Mouse (Mus musculus): Measurements from ENCODE around the gene Slc30a3. TPM values are rescaled to one million over a fixed set of nuclear protein-coding genes. Genes with fewer than 3 reads are reported as not detected.

Slc30a3 gene
- 20.4 and 21.5 TPM in 2 replicates for polyA plus RNA-seq (2015; fragmentation: Nextera tagmentation; extraction: Ambion mirVana)

DNA sequence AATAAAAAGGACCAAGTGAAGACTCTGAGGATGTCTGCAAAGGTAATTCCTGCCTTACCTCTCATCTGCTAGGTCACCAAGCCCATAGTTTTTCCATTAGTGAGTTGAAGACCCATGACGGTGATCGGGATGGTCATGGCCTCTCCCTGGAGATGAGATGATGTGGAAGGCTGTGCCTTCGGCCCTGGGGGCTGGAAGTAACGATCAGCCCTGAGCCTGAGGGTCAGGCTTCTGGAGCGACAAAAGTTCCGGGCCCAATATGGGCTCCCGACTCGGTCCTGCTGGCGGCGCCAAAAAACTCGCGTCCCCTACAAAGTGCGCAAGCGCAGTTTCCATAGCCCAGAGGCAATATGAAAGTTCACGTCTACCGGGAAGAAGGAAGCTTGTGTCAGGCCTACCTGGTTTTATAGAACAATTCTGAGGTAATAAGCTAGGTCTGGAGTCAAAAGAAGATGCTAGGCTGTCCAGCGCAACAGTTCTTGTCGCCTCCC is at the start of gene Slc30a3:
Slc30a3 (minus strand) TSS at position 238 of the 491 bp plus-strand sequence.
- WGBS, result 94% methylated on average over 18 of the region's 18 CpGs
- H3K4me3 ChIP-seq, result no peak within 1 kb of the TSS
- H3K4me1 ChIP-seq, result no peaks in the 10 kb centered on the region
- H3K36me3 ChIP-seq (replicated peaks), result no peaks in the 10 kb centered on the region
- H3K9me3 ChIP-seq, result no peaks in the 10 kb centered on the region
- ATAC-seq (replicated peaks), result no peak
- H3K9ac ChIP-seq, result no peak within 1 kb of the TSS
- H3K27ac ChIP-seq, result no peak within 1 kb of the TSS
- H3K27me3 ChIP-seq (replicated peaks), result no peaks in the 10 kb centered on the region
- H3K4me2 ChIP-seq, result no peak within 1 kb of the TSS

DNA sequence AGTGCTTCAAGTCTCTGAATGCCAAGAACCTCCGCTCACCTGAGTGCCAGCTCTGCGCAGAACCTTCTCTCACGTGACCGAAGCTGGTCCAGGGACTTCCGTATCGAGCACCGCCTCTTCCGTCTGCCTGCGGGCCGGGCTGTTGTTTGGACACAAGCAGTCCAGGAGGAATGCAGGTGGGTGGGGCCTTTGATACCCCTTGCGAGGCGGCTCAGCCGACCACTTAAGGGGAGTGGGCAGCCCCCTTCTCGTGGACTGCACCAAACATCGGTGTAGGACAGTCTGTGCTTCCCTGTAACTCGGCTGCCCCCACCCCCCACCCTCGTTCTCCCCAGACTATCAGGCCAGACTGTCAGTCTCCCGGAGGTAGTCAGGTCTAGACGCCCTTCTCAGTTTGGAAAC is 46.1 kb upstream of the Slc30a3 start, which contains the start of gene Mpv17:
Mpv17 (minus strand) TSS at position 100 of the 402 bp plus-strand sequence.
- H3K27ac ChIP-seq, result peak within 1 kb of the TSS; percentile 77
- peak within 1 kb of the TSS; percentile 55 for H3K4me2 ChIP-seq
- H3K27me3 ChIP-seq (replicated peaks), result no peaks in the 10 kb centered on the region
- H3K9me3 ChIP-seq, result no peaks in the 10 kb centered on the region
- WGBS, result under 1% methylated on average over 19 of the region's 19 CpGs
- peak within 1 kb of the TSS; percentile 74 for H3K4me3 ChIP-seq
- H3K9ac ChIP-seq, result peak within 1 kb of the TSS; percentile 68
- peaks cover 22% of the 10 kb centered on the region for H3K36me3 ChIP-seq (replicated peaks)
- H3K4me1 ChIP-seq, result peaks cover 13% of the 10 kb centered on the region
- peak; percentile 97 for ATAC-seq (replicated peaks)

DNA sequence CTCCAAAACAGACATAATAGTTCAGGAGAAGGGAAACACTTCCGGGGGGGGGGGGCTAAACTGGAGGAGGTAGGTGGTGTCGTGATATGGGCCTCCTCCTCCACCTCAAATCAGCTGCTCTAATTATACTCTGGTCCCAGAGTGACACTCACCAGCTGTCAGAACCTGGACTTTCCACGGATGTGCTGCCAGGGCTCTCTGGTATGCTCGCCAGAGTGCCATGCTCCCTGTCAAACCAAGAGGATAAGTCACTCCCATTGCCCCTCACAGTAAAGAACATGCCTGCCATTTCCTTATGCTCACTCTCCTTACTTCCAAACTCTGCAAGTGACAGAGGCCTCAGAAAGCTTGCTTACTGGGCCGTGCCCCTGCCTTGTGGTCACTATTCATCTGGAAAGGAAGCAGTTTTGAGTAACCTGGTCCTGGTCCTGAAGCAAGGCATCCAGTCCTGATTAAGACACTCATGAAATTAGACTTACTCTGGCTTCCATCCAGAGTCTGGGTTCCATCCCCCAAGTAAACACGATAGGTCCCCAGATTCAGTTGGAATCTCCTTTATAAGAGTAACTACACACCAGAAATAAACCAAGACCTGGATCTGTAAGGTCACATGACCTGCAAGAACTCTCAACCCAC is 45.6 kb upstream of the Slc30a3 start:
- Histone ChIP-seq H3K36me3 (replicated peaks) (peaks cover 17% of the 10 kb centered on the region), H3K27ac (peak overlapping the region; percentile 77), H3K9ac (peak overlapping the region; percentile 68), H3K4me3 (peak overlapping the region; percentile 74), H3K27me3 (replicated peaks) (no peaks in the 10 kb centered on the region), H3K4me1 (peaks cover 13% of the 10 kb centered on the region), H3K4me2 (peak overlapping the region; percentile 55), H3K9me3 (no peaks in the 10 kb centered on the region)
- 36% methylated on average over 6 of the region's 6 CpGs for WGBS
- peak; percentile 37 for ATAC-seq (replicated peaks)

DNA sequence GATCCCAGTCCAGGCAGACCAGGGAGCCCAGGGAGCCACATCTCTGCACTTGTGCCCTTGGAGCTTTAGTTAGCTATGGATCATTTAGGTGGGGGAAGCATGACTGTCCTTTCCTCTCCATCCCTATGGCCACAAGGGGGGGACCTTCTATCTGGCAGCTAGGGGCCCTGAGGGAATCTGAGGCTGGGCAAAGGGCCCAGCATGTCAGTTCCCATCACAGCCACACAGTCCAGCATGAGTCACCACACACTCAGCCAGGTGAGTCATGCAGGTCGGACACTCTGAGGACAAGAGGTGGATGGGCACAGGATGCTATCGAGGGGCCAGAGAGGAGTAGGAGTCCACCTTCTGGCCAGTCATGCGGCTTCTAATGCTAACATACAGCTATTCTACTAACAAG is 43.7 kb upstream of the Slc30a3 start:
- ATAC-seq (replicated peaks), result no peak
- Histone ChIP-seq H3K4me1 (peaks cover 13% of the 10 kb centered on the region), H3K4me2 (no peak overlapping the region), H3K9me3 (no peaks in the 10 kb centered on the region), H3K9ac (no peak overlapping the region), H3K27me3 (replicated peaks) (no peaks in the 10 kb centered on the region), H3K27ac (no peak overlapping the region), H3K4me3 (no peak overlapping the region), H3K36me3 (replicated peaks) (no peaks in the 10 kb centered on the region)
- WGBS, result 93% methylated on average over 3 of the region's 3 CpGs

DNA sequence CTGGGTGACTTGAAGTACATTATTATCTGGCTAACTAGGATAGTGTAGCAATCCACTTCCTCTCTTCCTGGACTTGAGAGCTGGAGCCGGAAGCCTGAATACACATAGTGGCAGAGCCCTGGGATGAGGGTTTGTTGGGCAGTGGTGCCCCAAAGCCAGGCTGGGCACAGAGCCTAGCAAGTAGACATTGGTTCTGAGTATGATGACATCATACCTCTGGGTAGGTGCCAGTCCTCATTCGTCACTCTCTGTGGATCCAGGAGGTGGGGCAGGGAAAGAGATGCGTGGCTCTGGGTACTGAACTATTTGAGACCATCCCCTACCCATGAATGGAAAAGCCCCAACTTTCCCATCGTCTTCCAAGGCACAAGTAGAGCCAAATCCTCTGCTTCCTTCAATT is 41.7 kb upstream of the Slc30a3 start:
- no peak for ATAC-seq (replicated peaks)
- Histone ChIP-seq H3K9ac (no peak overlapping the region), H3K27me3 (replicated peaks) (no peaks in the 10 kb centered on the region), H3K4me1 (peaks cover 10% of the 10 kb centered on the region), H3K9me3 (no peaks in the 10 kb centered on the region), H3K27ac (no peak overlapping the region), H3K4me2 (no peak overlapping the region), H3K36me3 (replicated peaks) (no peaks in the 10 kb centered on the region), H3K4me3 (no peak overlapping the region)
- WGBS, result 87% methylated on average over 4 of the region's 4 CpGs

DNA sequence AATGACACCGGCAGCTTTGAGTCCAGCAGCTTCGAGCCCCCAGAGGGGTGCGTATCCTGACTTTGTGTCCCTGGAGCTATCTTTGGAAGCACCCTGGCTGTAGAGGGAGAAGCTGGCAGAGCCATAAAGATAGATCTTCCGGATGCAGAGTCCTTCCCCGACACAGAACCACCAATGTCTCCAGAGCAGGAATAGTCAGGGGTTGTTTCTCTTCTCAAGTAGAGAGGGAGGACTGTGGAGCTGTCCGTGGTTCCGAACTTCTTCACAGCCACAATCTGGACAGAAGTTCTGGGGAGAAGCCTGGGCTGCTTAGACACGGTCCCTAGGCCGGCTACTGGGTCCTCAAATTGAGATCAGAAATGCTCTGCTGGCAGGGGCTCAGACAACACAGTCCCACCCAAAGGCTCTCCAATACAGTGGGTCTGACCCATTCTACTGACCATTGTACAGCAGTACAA is 31.0 kb upstream of the Slc30a3 start:
- H3K36me3 ChIP-seq (replicated peaks), result peaks cover 2% of the 10 kb centered on the region; the same call in 1 of the 2 replicates
- peak overlapping the region; percentile 60; the same call in 1 of the 2 replicates for H3K4me2 ChIP-seq
- no peak overlapping the region for H3K9ac ChIP-seq
- peaks cover 59% of the 10 kb centered on the region for H3K27me3 ChIP-seq (replicated peaks)
- H3K9me3 ChIP-seq, result no peaks in the 10 kb centered on the region
- no peak overlapping the region for H3K27ac ChIP-seq
- H3K4me1 ChIP-seq, result peaks cover 21% of the 10 kb centered on the region
- ATAC-seq (replicated peaks), result no peak
- WGBS, result 16% methylated on average over 9 of the region's 9 CpGs
- H3K4me3 ChIP-seq, result no peak overlapping the region

DNA sequence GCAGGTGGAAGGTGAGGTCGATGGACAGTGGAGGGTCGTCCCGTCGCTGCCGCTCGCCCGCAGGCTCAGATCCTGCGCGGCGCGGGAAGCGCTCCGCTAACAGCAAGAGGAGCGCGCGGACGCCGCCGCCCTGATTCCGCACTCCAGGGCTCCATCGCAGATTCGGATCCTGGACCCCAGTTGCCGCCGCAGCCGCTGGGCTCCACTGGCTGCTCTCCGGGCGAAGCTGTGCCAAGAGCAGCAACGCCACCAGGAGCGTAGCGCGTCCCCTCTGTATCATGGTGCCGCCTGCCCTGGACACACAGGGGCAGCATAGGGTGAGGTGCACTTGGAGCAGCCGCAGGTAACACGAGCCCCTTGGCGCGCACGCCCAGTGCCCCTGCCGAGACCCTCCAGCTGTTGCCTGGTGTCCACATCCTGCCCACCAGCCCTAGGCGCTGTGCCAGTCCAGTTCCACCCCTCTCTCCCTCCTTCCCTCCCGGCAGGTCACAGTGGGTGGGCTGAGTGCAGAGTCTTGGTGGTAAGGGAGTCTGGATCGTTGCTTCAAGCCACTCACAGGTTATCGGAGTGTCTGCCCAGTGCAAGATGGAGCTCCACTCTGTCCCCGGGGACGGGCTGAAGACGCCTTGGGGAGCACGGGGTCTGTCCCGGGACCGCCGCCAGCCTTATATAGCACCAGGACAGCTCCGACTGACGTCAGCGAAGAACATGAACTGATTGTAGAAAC is 30.4 kb upstream of the Slc30a3 start, which contains the start of gene Ucn:
Ucn (minus strand) TSS at position 589 of the 727 bp plus-strand sequence.
- Histone ChIP-seq H3K4me3 (peak within 1 kb of the TSS; percentile 34), H3K36me3 (replicated peaks) (no peaks in the 10 kb centered on the region; the same call in 1 of the 2 replicates), H3K27me3 (replicated peaks) (peaks cover 61% of the 10 kb centered on the region), H3K4me1 (peaks cover 21% of the 10 kb centered on the region), H3K4me2 (peak within 1 kb of the TSS; percentile 60), H3K9ac (peak within 1 kb of the TSS; percentile 32), H3K27ac (no peak within 1 kb of the TSS), H3K9me3 (no peaks in the 10 kb centered on the region)
- no peak for ATAC-seq (replicated peaks)
- 1% methylated on average over 52 of the region's 52 CpGs for WGBS

DNA sequence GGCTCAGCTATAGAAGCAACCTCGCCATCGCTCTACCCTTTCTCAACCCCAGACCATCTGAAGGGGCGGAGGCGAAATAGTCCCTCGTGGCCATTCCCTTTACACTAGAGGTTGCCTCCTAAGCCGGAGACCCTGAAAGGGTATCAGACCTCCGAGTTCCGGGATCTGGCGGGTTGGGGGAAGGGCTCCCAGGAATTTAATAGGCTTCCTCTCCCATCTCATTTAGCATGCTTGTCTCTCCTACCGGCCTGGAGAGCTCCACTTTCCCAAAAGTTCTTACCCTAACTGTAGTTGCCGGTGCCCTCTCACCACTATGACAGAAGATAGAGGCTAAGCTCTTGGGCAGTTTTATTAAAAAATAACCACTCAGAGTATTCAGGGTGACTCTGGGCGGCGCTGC is 29.6 kb upstream of the Slc30a3 start:
- H3K9me3 ChIP-seq, result no peaks in the 10 kb centered on the region
- peak overlapping the region; percentile 60 for H3K4me2 ChIP-seq
- no peak for ATAC-seq (replicated peaks)
- H3K27me3 ChIP-seq (replicated peaks), result peaks cover 61% of the 10 kb centered on the region
- WGBS, result 1% methylated on average over 13 of the region's 13 CpGs
- H3K9ac ChIP-seq, result peak overlapping the region; percentile 32; the same call in 1 of the 2 replicates
- H3K36me3 ChIP-seq (replicated peaks), result no peaks in the 10 kb centered on the region; the same call in 1 of the 2 replicates
- peak overlapping the region; percentile 34 for H3K4me3 ChIP-seq
- peaks cover 21% of the 10 kb centered on the region for H3K4me1 ChIP-seq
- no peak overlapping the region for H3K27ac ChIP-seq

DNA sequence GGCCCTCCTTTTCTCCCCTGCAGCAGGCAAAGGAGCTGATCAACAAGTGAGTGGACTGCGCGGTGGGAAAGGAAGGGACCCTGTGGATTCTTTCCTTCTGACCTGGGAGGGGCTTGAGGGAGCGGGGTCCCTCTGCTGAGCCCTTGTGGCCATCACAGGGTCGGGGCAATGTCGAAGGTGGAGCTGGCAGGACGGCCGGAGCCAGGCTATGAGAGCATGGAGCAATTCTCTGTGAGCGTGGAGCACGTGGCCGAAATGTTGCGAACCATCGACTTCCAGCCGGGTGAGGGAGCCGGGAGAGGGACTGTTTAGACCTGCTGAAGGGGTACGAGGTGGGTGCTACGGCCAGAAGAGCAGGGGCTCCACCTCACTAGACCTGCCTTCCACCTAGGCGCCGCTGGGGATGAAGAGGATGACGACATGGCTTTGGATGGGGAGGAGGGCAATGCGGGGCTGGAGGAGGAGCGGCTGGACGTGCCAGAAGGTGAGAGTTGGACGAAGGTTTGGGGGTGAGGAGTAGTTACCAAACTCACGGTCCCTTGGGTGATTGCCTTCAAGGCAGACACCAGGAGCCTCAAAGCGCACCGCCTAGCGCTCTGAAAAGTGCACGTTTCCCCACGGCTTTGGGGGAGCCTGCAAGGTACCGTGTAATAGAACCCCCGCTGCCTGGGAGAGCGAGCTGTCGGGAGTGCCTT is 28.8 kb upstream of the Slc30a3 start:
- under 1% methylated on average over 33 of the region's 33 CpGs for WGBS
- H3K36me3 ChIP-seq (replicated peaks), result no peaks in the 10 kb centered on the region; the same call in 1 of the 2 replicates
- peak overlapping the region; percentile 60 for H3K4me2 ChIP-seq
- no peaks in the 10 kb centered on the region for H3K9me3 ChIP-seq
- H3K27me3 ChIP-seq (replicated peaks), result peaks cover 61% of the 10 kb centered on the region
- H3K4me3 ChIP-seq, result peak overlapping the region; percentile 34
- no peak overlapping the region for H3K27ac ChIP-seq
- no peak overlapping the region for H3K9ac ChIP-seq
- peaks cover 21% of the 10 kb centered on the region for H3K4me1 ChIP-seq
- ATAC-seq (replicated peaks), result no peak

DNA sequence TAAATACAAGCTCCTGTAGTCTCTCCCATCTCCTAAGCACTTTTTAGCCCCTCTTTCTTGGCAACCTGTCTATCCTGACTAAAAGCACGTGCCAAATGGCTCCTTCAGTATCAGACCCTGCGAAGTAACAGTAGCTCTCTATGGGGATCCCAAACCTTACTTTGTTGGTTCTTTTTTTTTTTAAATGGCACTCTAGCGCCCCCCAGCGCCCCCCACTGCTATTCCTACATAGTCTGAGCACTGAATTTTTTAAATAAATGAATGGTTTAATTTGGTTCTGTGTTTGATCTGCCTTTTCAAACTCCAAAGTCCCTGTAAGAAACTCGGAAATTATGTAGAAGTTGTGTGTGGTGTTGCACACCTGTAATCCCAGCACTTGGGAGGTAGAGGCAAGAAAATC is 18.0 kb upstream of the Slc30a3 start:
- WGBS, result 39% methylated on average over 5 of the region's 5 CpGs

DNA sequence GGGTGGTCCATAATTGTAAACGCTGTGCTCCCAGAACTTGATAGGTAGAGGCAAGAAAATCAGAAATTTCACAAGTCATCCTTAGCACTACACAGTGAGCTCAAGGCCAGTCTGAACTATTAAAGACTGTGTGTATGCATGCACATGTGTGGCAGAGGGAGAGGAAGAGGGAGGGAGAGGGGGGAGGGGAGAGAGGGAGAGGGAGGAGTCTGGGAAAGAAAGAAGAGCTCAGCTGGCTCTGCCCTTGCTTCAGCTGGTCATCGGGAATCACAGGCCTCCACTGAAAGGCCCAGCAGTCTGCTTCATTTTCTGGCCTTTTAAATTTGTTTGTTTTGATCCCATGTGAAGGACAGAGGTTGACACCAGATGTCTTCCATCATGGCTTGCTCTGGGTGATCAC is 15.4 kb upstream of the Slc30a3 start:
- H3K36me3 ChIP-seq (replicated peaks), result no peaks in the 10 kb centered on the region
- no peak overlapping the region for H3K27ac ChIP-seq
- no peak overlapping the region for H3K4me2 ChIP-seq
- H3K9ac ChIP-seq, result no peak overlapping the region
- no peaks in the 10 kb centered on the region for H3K27me3 ChIP-seq (replicated peaks)
- H3K4me1 ChIP-seq, result no peaks in the 10 kb centered on the region
- no peak for ATAC-seq (replicated peaks)
- 42% methylated on average over 2 of the region's 2 CpGs for WGBS
- H3K4me3 ChIP-seq, result no peak overlapping the region
- H3K9me3 ChIP-seq, result no peaks in the 10 kb centered on the region

More for the DNA sequence above, 18.0 kb upstream of the Slc30a3 start:
- no peak overlapping the region for H3K27ac ChIP-seq
- H3K27me3 ChIP-seq (replicated peaks), result no peaks in the 10 kb centered on the region; the same call in 1 of the 2 replicates
- no peak overlapping the region for H3K4me2 ChIP-seq
- H3K9ac ChIP-seq, result no peak overlapping the region
- no peaks in the 10 kb centered on the region for H3K36me3 ChIP-seq (replicated peaks)
- ATAC-seq (replicated peaks), result no peak
- no peak overlapping the region for H3K4me3 ChIP-seq
- H3K9me3 ChIP-seq, result no peaks in the 10 kb centered on the region
- no peaks in the 10 kb centered on the region for H3K4me1 ChIP-seq

DNA sequence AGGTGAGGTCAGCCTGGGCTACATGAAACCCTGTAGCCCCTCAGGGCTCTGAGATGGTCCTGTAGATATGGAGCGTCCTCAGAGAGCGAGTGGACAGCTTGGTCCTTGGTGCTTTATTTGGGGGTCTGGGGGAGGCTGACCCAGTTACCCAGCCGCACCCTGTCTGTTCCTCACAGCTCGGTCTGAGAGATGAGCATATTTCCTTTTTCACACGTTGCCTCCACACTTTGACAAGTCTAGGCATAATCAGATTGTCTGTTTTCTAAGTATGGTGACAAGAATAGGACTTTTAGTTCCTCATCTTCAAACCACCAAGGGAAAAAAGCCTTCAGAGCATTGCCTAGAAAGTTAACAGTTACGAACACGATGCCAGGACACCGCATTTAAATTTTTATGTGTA is 13.1 kb upstream of the Slc30a3 start:
- WGBS, result 89% methylated on average over 8 of the region's 8 CpGs
- H3K27me3 ChIP-seq (replicated peaks), result no peaks in the 10 kb centered on the region
- ATAC-seq (replicated peaks), result no peak

More for the DNA sequence above, 13.1 kb upstream of the Slc30a3 start:
- no peaks in the 10 kb centered on the region for H3K36me3 ChIP-seq (replicated peaks)
- H3K4me2 ChIP-seq, result no peak overlapping the region
- no peak overlapping the region for H3K27ac ChIP-seq
- H3K4me3 ChIP-seq, result no peak overlapping the region
- H3K9ac ChIP-seq, result no peak overlapping the region
- H3K9me3 ChIP-seq, result no peaks in the 10 kb centered on the region
- H3K4me1 ChIP-seq, result no peaks in the 10 kb centered on the region
